Mouse (Mus musculus): ENCODE results near the gene Lrrn4cl. TPM values are rescaled to one million over a fixed set of nuclear protein-coding genes. Genes with fewer than 3 reads are reported as not detected.

The Lrrn4cl gene
- polyA plus RNA-seq, 1 experiment from 2014 or later, result 2.0 TPM

- Histone ChIP-seq H3K4me3 (replicated peaks; ENCODE audit: low read length) (peak overlapping the region; percentile 93), H3K9me3 (replicated peaks; ENCODE audit: control insufficient read depth, low read length) (no peaks in the 10 kb centered on the region), H3K36me3 (ENCODE audit: control insufficient read depth, insufficient read depth, low read length) (0 out of 2 replicates have a peak, but pooled peaks cover 4% of the 10 kb centered on the region), H3K4me2 (ENCODE audit: low read depth, low read length) (peak overlapping the region; percentile 63), H3K27ac (ENCODE audit: low read length) (peak overlapping the region; percentile 83), H3K4me1 (ENCODE audit: control insufficient read depth, insufficient read depth, low read length) (peaks cover 8% of the 10 kb centered on the region), H3K27me3 (ENCODE audit: control insufficient read depth, insufficient read depth, low read length) (no peaks in the 10 kb centered on the region), H3K9ac (ENCODE audit: low read length) (peak overlapping the region; percentile 96)
- 45% methylated on average over 9 of the region's 9 CpGs for WGBS
- ATAC-seq (ENCODE audit: insufficient read depth, low FRiP score), result no peak
Observed at GRCm38 (mm10) chr19:8870838-8871237, 20.3 kb downstream of the Lrrn4cl start.

GRCm38 (mm10) chr19:8871267-8872186 is 21.0 kb downstream of the Lrrn4cl start, which contains the start of gene Ubxn1:
Ubxn1 (plus strand) TSS chr19:8871496.
- peak within 1 kb of the TSS; percentile 96 for H3K9ac ChIP-seq (ENCODE audit: low read length)
- no peaks in the 10 kb centered on the region for H3K9me3 ChIP-seq (replicated peaks; ENCODE audit: control insufficient read depth, low read length)
- peaks cover 8% of the 10 kb centered on the region for H3K4me1 ChIP-seq (ENCODE audit: control insufficient read depth, insufficient read depth, low read length)
- no peaks in the 10 kb centered on the region for H3K27me3 ChIP-seq (ENCODE audit: control insufficient read depth, insufficient read depth, low read length)
- under 1% methylated on average over 59 of the region's 59 CpGs for WGBS
- peak; percentile 96 for ATAC-seq (ENCODE audit: insufficient read depth, low FRiP score)
- H3K36me3 ChIP-seq (ENCODE audit: control insufficient read depth, insufficient read depth, low read length), result peaks cover 7% of the 10 kb centered on the region; the same call in 1 of the 2 replicates
- H3K27ac ChIP-seq (ENCODE audit: low read length), result peak within 1 kb of the TSS; percentile 90
- peak within 1 kb of the TSS; percentile 78 for H3K4me2 ChIP-seq (ENCODE audit: low read depth, low read length)
- H3K4me3 ChIP-seq (replicated peaks; ENCODE audit: low read length), result peak within 1 kb of the TSS; percentile 93

DNA sequence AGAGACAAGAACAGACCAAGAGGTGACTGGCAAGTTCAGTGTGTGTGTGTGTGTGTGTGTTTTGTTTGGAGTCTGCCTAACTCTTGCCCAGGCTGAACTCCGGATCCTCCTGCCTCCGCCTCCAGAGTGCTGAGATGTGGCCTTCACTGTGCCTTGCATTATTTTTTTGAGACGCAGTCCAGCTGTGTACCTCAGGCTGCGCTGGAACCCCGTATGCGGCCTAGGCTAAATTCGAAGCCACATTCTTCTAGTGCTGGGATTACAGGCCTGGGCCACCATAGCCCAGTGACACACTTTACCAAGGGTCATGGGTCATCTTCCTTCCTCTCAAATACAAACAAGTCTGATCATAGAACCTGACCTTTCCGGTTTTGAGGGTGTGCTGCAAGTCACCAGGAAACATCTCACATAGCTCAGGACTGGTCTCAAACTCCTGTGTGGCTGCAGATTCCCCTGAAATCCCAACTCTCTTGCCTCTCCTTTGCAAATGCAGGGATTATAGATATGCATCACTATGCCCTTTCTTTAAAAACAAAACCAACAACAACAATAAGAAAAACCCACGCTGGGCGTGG is 21.8 kb downstream of the Lrrn4cl start:
- Histone ChIP-seq H3K4me3 (replicated peaks; ENCODE audit: low read length) (peak overlapping the region; percentile 93), H3K4me1 (ENCODE audit: control insufficient read depth, insufficient read depth, low read length) (peaks cover 8% of the 10 kb centered on the region), H3K9me3 (replicated peaks; ENCODE audit: control insufficient read depth, low read length) (no peaks in the 10 kb centered on the region), H3K4me2 (ENCODE audit: low read depth, low read length) (peak overlapping the region; percentile 78), H3K27ac (ENCODE audit: low read length) (peak overlapping the region; percentile 90), H3K27me3 (ENCODE audit: control insufficient read depth, insufficient read depth, low read length) (no peaks in the 10 kb centered on the region), H3K36me3 (ENCODE audit: control insufficient read depth, insufficient read depth, low read length) (peaks cover 7% of the 10 kb centered on the region; the same call in 1 of the 2 replicates), H3K9ac (ENCODE audit: low read length) (peak overlapping the region; percentile 96)
- WGBS, result 63% methylated on average over 10 of the region's 10 CpGs
- ATAC-seq (ENCODE audit: insufficient read depth, low FRiP score), result no peak

GRCm38 (mm10) chr19:8875031-8875430 is 24.5 kb downstream of the Lrrn4cl start:
- H3K9ac ChIP-seq (ENCODE audit: low read length), result no peak overlapping the region
- H3K9me3 ChIP-seq (replicated peaks; ENCODE audit: control insufficient read depth, low read length), result no peaks in the 10 kb centered on the region
- no peaks in the 10 kb centered on the region for H3K27me3 ChIP-seq (ENCODE audit: control insufficient read depth, insufficient read depth, low read length)
- 89% methylated on average over 7 of the region's 7 CpGs for WGBS
- peaks cover 7% of the 10 kb centered on the region; the same call in 1 of the 2 replicates for H3K36me3 ChIP-seq (ENCODE audit: control insufficient read depth, insufficient read depth, low read length)
- ATAC-seq (ENCODE audit: insufficient read depth, low FRiP score), result no peak
- H3K27ac ChIP-seq (ENCODE audit: low read length), result peak overlapping the region; percentile 42
- H3K4me3 ChIP-seq (replicated peaks; ENCODE audit: low read length), result no peak overlapping the region
- peaks cover 16% of the 10 kb centered on the region for H3K4me1 ChIP-seq (ENCODE audit: control insufficient read depth, insufficient read depth, low read length)
- H3K4me2 ChIP-seq (ENCODE audit: low read depth, low read length), result no peak overlapping the region

GRCm38 (mm10) chr19:8880311-8881033 is 29.9 kb downstream of the Lrrn4cl start, which contains the start of gene Uqcc3:
Uqcc3 (minus strand) TSS chr19:8880923.
- ATAC-seq (ENCODE audit: insufficient read depth, low FRiP score), result peak; percentile 95
- no peaks in the 10 kb centered on the region for H3K9me3 ChIP-seq (replicated peaks; ENCODE audit: control insufficient read depth, low read length)
- peak within 1 kb of the TSS; percentile 91 for H3K9ac ChIP-seq (ENCODE audit: low read length)
- H3K4me2 ChIP-seq (ENCODE audit: low read depth, low read length), result peak within 1 kb of the TSS; percentile 79
- peak within 1 kb of the TSS; percentile 87 for H3K4me3 ChIP-seq (replicated peaks; ENCODE audit: low read length)
- peak within 1 kb of the TSS; percentile 86 for H3K27ac ChIP-seq (ENCODE audit: low read length)
- H3K36me3 ChIP-seq (ENCODE audit: control insufficient read depth, insufficient read depth, low read length), result peaks cover 6% of the 10 kb centered on the region; the same call in 1 of the 2 replicates
- no peaks in the 10 kb centered on the region for H3K27me3 ChIP-seq (ENCODE audit: control insufficient read depth, insufficient read depth, low read length)
- peaks cover 8% of the 10 kb centered on the region; the same call in 1 of the 2 replicates for H3K4me1 ChIP-seq (ENCODE audit: control insufficient read depth, insufficient read depth, low read length)
- under 1% methylated on average over 42 of the region's 42 CpGs for WGBS

- peak overlapping the region; percentile 91 for H3K9ac ChIP-seq (ENCODE audit: low read length)
- 12% methylated on average over 3 of the region's 3 CpGs for WGBS
- H3K4me1 ChIP-seq (ENCODE audit: control insufficient read depth, insufficient read depth, low read length), result peaks cover 8% of the 10 kb centered on the region; the same call in 1 of the 2 replicates
Observed at GRCm38 (mm10) chr19:8881034-8881392, 30.4 kb downstream of the Lrrn4cl start.

DNA sequence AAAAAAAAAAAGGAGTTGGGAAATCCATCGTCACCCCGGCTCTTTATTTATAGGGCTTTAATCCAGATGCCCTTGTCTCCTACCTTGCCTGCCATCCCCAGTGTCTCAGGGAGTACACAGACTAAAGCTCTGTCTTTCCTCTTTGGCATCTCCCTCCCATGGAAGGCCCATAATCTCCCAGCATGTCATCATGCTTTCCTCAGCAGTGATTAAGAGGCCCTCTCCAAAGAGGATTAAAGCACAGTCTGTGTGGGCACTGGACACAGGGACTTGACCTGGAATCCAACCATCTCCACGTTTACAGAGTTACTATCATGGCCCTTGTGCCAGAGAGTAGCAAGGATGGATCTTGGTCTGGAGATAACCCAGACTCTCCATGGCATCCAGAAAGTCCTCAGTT is 33.0 kb downstream of the Lrrn4cl start, which contains the start of the genes Lbhd1 and Gm49403:
Lbhd1 (plus strand) TSS at position 117 of the 400 bp plus-strand sequence.
Gm49403 (plus strand) TSS at position 315 of the 400 bp plus-strand sequence.
- no peaks in the 10 kb centered on the region for H3K36me3 ChIP-seq (ENCODE audit: control insufficient read depth, insufficient read depth, low read length)
- no peaks in the 10 kb centered on the region for H3K9me3 ChIP-seq (replicated peaks; ENCODE audit: control insufficient read depth, low read length)
- H3K4me1 ChIP-seq (ENCODE audit: control insufficient read depth, insufficient read depth, low read length), result peaks cover 14% of the 10 kb centered on the region
- H3K4me3 ChIP-seq (replicated peaks; ENCODE audit: low read length), result no peak within 1 kb of the TSS
- WGBS, result 79% methylated on average over 3 of the region's 3 CpGs
- no peak for ATAC-seq (ENCODE audit: insufficient read depth, low FRiP score)
- no peaks in the 10 kb centered on the region for H3K27me3 ChIP-seq (ENCODE audit: control insufficient read depth, insufficient read depth, low read length)
- H3K9ac ChIP-seq (ENCODE audit: low read length), result no peak within 1 kb of the TSS
- no peak within 1 kb of the TSS for H3K27ac ChIP-seq (ENCODE audit: low read length)
- H3K4me2 ChIP-seq (ENCODE audit: low read depth, low read length), result no peak within 1 kb of the TSS

More at GRCm38 (mm10) chr19:8881034-8881392, 30.4 kb downstream of the Lrrn4cl start:
- H3K9me3 ChIP-seq (replicated peaks; ENCODE audit: control insufficient read depth, low read length), result no peaks in the 10 kb centered on the region
- peak overlapping the region; percentile 87 for H3K4me3 ChIP-seq (replicated peaks; ENCODE audit: low read length)
- ATAC-seq (ENCODE audit: insufficient read depth, low FRiP score), result no peak
- peaks cover under 1% of the 10 kb centered on the region; the same call in 1 of the 2 replicates for H3K36me3 ChIP-seq (ENCODE audit: control insufficient read depth, insufficient read depth, low read length)
- no peaks in the 10 kb centered on the region for H3K27me3 ChIP-seq (ENCODE audit: control insufficient read depth, insufficient read depth, low read length)
- no peak overlapping the region for H3K27ac ChIP-seq (ENCODE audit: low read length)
- H3K4me2 ChIP-seq (ENCODE audit: low read depth, low read length), result peak overlapping the region; percentile 79

- Histone ChIP-seq H3K36me3 (ENCODE audit: control insufficient read depth, insufficient read depth, low read length) (no peaks in the 10 kb centered on the region), H3K9ac (ENCODE audit: low read length) (no peak overlapping the region), H3K27ac (ENCODE audit: low read length) (peak overlapping the region; percentile 86), H3K9me3 (replicated peaks; ENCODE audit: control insufficient read depth, low read length) (no peaks in the 10 kb centered on the region), H3K4me3 (replicated peaks; ENCODE audit: low read length) (no peak overlapping the region), H3K4me2 (ENCODE audit: low read depth, low read length) (peak overlapping the region; percentile 83; the same call in 1 of the 2 replicates), H3K27me3 (ENCODE audit: control insufficient read depth, insufficient read depth, low read length) (no peaks in the 10 kb centered on the region), H3K4me1 (ENCODE audit: control insufficient read depth, insufficient read depth, low read length) (peaks cover 13% of the 10 kb centered on the region)
- 46% methylated on average over 1 of the region's 1 CpGs for WGBS
- ATAC-seq (ENCODE audit: insufficient read depth, low FRiP score), result no peak
Observed at GRCm38 (mm10) chr19:8886916-8887584, 36.5 kb downstream of the Lrrn4cl start.

Data from stomach, embryonic 16.5 days (tissue).